Mouse (Mus musculus) intestine, embryonic 15.5 days (tissue): ENCODE measurements around the gene Asna1. TPM values are rescaled to one million over a fixed set of nuclear protein-coding genes. Genes with fewer than 3 reads are reported as not detected.
A peak's percentile ranks its signal among the peaks of the same experiment; 100 is the strongest.

Experiments
- ATAC-seq: fragments of 200-750 bp; cut with Nextera tagmentation; 2 replicates; pipeline ENCODE4 v1.8.0; 2017; ENCODE audit warnings: moderate TSS enrichment, moderate library complexity
- H3K27ac ChIP-seq: fragments of 300-500 bp; sonication (generic); 2 replicates; pipeline ENCODE4 v1.5.1; 2015; ENCODE audit warnings: mild to moderate bottlenecking, inconsistent platforms
- H3K27me3 ChIP-seq: fragments of 300-500 bp; sonication (generic); replicated peaks from 2 replicates; pipeline ENCODE4 v1.6.1; 2015; ENCODE audit warnings: inconsistent platforms
- H3K36me3 ChIP-seq: fragments of 300-500 bp; sonication (generic); 2 replicates; pipeline ENCODE4 v1.6.1; 2015; ENCODE audit warnings: inconsistent platforms
- H3K4me1 ChIP-seq: fragments of 300-500 bp; sonication (generic); replicated peaks from 2 replicates; pipeline ENCODE4 v1.6.1; 2015; ENCODE audit warnings: inconsistent platforms
- H3K4me2 ChIP-seq: fragments of 300-500 bp; sonication (generic); replicated peaks from 2 replicates; pipeline ENCODE4 v1.6.1; 2015; ENCODE audit warnings: mild to moderate bottlenecking, inconsistent platforms
- H3K4me3 ChIP-seq: fragments of 300-500 bp; sonication (generic); replicated peaks from 2 replicates; pipeline ENCODE4 v1.5.1; 2015; ENCODE audit warnings: inconsistent platforms
- H3K9ac ChIP-seq: fragments of 300-500 bp; sonication (generic); 2 replicates; pipeline ENCODE4 v1.6.1; 2015; ENCODE audit warnings: inconsistent platforms
- H3K9me3 ChIP-seq: fragments of 300-500 bp; sonication (generic); 2 replicates; pipeline ENCODE4 v1.6.1; 2016; ENCODE audit warnings: inconsistent platforms
- WGBS: fragments of 180-500 bp; shearing (Covaris S2); methylation state at CpG from one replicate; pipeline ENCODE4 v1.1.7; 2015; 5-methylcytosine and 5-hydroxymethylcytosine counted together
- polyA plus RNA-seq: library from polyadenylated mRNA; unstranded; fragments of >200 nt; fragmentation: Nextera tagmentation; extraction: Ambion mirVana; gene quantifications from 2 replicates; pipeline ENCODE4 v1.2.1, GENCODE M21; 2015

Gene Asna1
- polyA plus RNA-seq, 1 experiment from 2014 or later = 125 TPM

DNA sequence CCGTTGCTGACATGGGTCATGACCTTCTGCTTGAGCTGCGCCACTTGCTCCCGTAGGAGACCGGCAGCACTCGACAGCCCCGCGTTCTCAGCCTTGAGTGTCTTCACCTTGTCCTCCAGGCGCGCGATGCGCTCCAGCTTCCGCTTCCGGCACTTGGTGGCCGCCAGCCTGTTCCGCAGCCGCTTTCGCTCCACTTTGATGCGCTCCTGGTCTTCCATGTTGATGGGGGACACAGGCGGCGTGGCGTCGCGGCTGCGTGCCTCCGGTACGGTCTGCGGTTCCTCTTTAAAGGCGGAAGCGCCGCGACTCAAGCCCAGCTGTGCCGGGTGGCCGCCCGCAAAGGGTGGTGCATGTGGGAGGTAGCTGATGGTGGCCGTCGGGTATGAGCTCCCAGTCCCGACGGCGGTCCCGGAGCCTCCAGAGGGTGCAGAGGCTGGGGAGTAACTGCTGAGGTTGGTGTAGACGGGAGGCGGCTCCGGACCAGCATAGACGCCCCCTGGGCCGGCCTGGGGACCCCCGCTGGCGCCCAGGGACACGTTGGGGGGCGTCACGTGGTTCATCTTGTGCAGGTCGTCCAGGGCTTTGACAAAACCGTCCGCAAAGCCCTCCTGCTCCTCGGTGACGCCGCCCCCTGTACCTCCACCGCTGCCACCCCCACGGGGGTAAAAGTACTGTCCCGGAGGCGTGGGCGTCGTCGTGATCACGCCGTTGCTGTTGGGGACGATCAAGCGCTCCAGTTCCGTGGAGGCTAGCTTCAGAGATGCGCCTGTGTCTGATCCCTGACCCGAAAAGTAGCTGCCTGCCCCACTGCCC, 47.4 kb downstream of the Asna1 start:
- no peak for ATAC-seq
- under 1% methylated on average over 70 of the region's 70 CpGs for WGBS
- peak overlapping the region; percentile 58 for H3K4me3 ChIP-seq
- H3K9me3 ChIP-seq = no peaks in the 10 kb centered on the region
- peak overlapping the region; percentile 89 for H3K4me2 ChIP-seq
- H3K27ac ChIP-seq = peak overlapping the region; percentile 90
- 0 out of 2 replicates have a peak, but pooled peaks cover 5% of the 10 kb centered on the region for H3K36me3 ChIP-seq
- H3K4me1 ChIP-seq = peaks cover 61% of the 10 kb centered on the region
- no peaks in the 10 kb centered on the region for H3K27me3 ChIP-seq
- H3K9ac ChIP-seq = peak overlapping the region; percentile 67

GRCm38 (mm10) chr8:84976763-84977434, 48.2 kb downstream of the Asna1 start:
- H3K9ac ChIP-seq = peak overlapping the region; percentile 67
- peak overlapping the region; percentile 89 for H3K4me2 ChIP-seq
- WGBS = 3% methylated on average over 25 of the region's 25 CpGs
- no peak for ATAC-seq
- H3K27ac ChIP-seq = peak overlapping the region; percentile 90
- no peaks in the 10 kb centered on the region for H3K9me3 ChIP-seq
- no peaks in the 10 kb centered on the region for H3K27me3 ChIP-seq
- peak overlapping the region; percentile 58 for H3K4me3 ChIP-seq
- peaks cover 7% of the 10 kb centered on the region; the same call in 1 of the 2 replicates for H3K36me3 ChIP-seq
- H3K4me1 ChIP-seq = peaks cover 53% of the 10 kb centered on the region

- H3K4me1 ChIP-seq = peaks cover 48% of the 10 kb centered on the region
These were observed 48.9 kb downstream of the Asna1 start for GRCm38 (mm10) chr8:84976031-84976762.

DNA sequence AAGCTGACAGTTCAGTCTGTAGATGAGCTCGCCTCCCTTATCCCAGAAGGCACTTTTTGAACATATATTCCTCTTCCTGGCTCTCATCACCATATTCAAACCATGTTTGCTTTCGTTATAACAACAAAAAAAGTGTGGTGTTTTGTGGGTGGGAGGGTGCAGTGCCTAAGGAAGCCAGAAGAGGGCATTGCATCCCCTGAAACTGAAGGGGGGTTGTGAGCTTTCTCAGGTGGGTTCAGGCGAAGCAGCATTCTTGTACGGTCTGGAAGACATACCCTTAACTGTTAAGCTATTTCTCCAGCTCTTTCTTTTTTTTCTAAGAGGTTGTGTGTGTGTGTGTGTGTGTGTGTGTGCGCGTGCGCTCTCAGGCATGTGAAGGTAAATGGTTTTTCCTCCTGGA, 49.6 kb downstream of the Asna1 start:
- H3K4me3 ChIP-seq = peak overlapping the region; percentile 58; the same call in 1 of the 2 replicates
- 34% methylated on average over 7 of the region's 7 CpGs for WGBS

More at GRCm38 (mm10) chr8:84976031-84976762, 48.9 kb downstream of the Asna1 start:
- under 1% methylated on average over 61 of the region's 61 CpGs for WGBS
- Histone ChIP-seq H3K36me3 (peaks cover 14% of the 10 kb centered on the region; the same call in 1 of the 2 replicates), H3K27ac (peak overlapping the region; percentile 90), H3K4me3 (peak overlapping the region; percentile 58), H3K9ac (peak overlapping the region; percentile 67), H3K9me3 (no peaks in the 10 kb centered on the region), H3K4me2 (peak overlapping the region; percentile 89), H3K27me3 (no peaks in the 10 kb centered on the region)
- peak; percentile 78 for ATAC-seq

DNA sequence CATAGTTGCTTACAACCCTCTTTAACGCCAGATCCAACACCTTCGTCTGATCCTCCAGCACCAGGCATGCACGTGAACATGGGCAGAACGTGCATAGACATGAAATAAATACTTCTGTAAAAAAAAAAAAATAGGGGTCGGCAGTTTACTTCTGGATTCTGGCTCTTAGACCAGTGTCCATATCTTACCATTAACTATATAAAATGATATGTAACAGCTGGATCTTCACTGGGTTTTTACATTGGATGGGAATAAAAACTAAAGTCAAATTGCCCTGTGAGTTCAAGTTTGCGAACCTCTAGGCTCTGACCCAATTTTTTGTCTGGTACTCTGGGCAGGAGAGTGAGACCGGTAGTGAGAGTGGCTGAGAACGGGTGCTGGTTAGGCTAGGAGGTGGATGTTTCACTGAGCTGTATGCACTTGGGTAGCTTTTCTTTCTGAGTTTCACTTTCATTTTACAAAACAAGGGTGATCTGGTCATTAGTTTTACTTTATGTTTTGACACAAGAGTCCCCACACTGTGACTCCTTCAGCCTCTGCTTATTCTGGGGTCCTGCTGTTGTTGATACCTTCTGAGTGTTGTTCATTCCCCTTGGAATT, 50.4 kb downstream of the Asna1 start:
- H3K36me3 ChIP-seq = peaks cover 19% of the 10 kb centered on the region; the same call in 1 of the 2 replicates
- no peak overlapping the region for H3K4me2 ChIP-seq
- no peak overlapping the region for H3K9ac ChIP-seq
- ATAC-seq = no peak
- H3K4me1 ChIP-seq = peaks cover 41% of the 10 kb centered on the region
- H3K27ac ChIP-seq = no peak overlapping the region
- 78% methylated on average over 8 of the region's 8 CpGs for WGBS
- H3K4me3 ChIP-seq = no peak overlapping the region
- H3K27me3 ChIP-seq = no peaks in the 10 kb centered on the region
- H3K9me3 ChIP-seq = no peaks in the 10 kb centered on the region

More for the DNA sequence above, 49.6 kb downstream of the Asna1 start:
- H3K36me3 ChIP-seq = peaks cover 19% of the 10 kb centered on the region; the same call in 1 of the 2 replicates
- H3K27me3 ChIP-seq = no peaks in the 10 kb centered on the region
- peaks cover 48% of the 10 kb centered on the region for H3K4me1 ChIP-seq
- no peak for ATAC-seq
- H3K9me3 ChIP-seq = no peaks in the 10 kb centered on the region
- no peak overlapping the region for H3K9ac ChIP-seq
- H3K4me2 ChIP-seq = peak overlapping the region; percentile 89
- H3K27ac ChIP-seq = 0 out of 2 replicates have a peak overlapping the region, but pooled peaks have one; percentile 90

GRCm38 (mm10) chr8:84973803-84974542, 51.1 kb downstream of the Asna1 start:
- H3K4me2 ChIP-seq = no peak overlapping the region
- peaks cover 19% of the 10 kb centered on the region; the same call in 1 of the 2 replicates for H3K36me3 ChIP-seq
- H3K27ac ChIP-seq = no peak overlapping the region
- H3K9ac ChIP-seq = no peak overlapping the region
- H3K4me1 ChIP-seq = peaks cover 34% of the 10 kb centered on the region
- no peaks in the 10 kb centered on the region for H3K27me3 ChIP-seq
- no peaks in the 10 kb centered on the region for H3K9me3 ChIP-seq
- 52% methylated on average over 4 of the region's 4 CpGs for WGBS
- H3K4me3 ChIP-seq = no peak overlapping the region
- no peak for ATAC-seq

DNA sequence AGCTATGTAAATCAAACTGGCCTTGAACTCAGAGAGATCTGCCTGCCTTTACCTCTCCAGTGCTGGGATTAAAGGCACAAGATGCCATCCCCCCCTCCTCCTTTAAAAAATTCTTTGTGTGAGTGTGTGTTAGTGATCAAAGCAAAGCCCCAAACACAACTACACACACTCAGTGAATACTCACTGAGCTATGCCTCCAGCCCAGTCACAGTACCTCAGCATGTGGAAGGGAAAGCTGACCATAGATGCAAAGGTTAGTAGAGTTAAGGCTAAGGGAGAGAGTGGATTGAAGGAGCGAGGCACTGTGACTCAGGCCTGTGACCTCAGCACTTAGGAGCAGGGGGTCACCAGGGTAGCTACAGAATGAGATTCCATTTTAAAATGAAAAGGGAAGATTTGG, 52.0 kb downstream of the Asna1 start:
- Histone ChIP-seq H3K4me1 (peaks cover 33% of the 10 kb centered on the region), H3K36me3 (peaks cover 19% of the 10 kb centered on the region; the same call in 1 of the 2 replicates), H3K27ac (no peak overlapping the region), H3K4me3 (no peak overlapping the region), H3K27me3 (no peaks in the 10 kb centered on the region), H3K4me2 (no peak overlapping the region), H3K9ac (no peak overlapping the region), H3K9me3 (no peaks in the 10 kb centered on the region)
- 100% methylated on average over 1 of the region's 1 CpGs for WGBS
- ATAC-seq = no peak

- Histone ChIP-seq H3K4me3 (peak overlapping the region; percentile 70), H3K4me2 (peak overlapping the region; percentile 81), H3K4me1 (peaks cover 25% of the 10 kb centered on the region), H3K27me3 (no peaks in the 10 kb centered on the region), H3K9ac (peak overlapping the region; percentile 94; the same call in 1 of the 2 replicates), H3K36me3 (peaks cover 19% of the 10 kb centered on the region; the same call in 1 of the 2 replicates), H3K27ac (no peak overlapping the region), H3K9me3 (no peaks in the 10 kb centered on the region)
- no peak for ATAC-seq
- WGBS = 58% methylated on average over 5 of the region's 5 CpGs
These were observed 54.2 kb downstream of the Asna1 start for GRCm38 (mm10) chr8:84970913-84971312.

DNA sequence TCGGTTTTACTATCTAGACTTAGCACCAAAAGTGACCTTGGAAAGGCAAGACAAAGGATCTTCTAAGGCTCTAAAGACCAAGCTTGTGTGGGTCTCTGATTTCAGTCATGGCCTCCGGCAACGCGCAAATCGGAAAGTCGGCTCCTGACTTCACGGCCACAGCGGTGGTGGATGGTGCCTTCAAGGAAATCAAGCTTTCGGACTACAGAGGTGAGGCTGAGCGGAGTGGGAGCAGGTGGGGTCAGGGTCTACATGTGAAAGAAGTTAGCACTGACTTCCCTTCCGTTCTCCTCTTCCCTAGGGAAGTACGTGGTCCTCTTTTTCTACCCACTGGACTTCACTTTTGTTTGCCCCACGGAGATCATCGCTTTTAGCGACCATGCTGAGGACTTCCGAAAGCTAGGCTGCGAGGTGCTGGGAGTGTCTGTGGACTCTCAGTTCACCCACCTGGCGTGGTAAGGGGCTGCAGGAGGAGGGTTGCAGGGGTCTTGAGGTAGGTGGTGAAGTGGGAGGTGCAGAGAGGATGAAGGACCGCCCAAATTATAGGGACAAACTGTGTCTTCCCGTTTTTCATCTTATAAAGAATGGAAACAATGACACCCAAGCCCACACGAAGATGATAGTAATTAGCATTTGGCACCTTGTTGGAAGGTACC, 54.8 kb downstream of the Asna1 start:
- H3K4me1 ChIP-seq = peaks cover 24% of the 10 kb centered on the region
- H3K36me3 ChIP-seq = peaks cover 19% of the 10 kb centered on the region; the same call in 1 of the 2 replicates
- no peaks in the 10 kb centered on the region for H3K27me3 ChIP-seq
- peak overlapping the region; percentile 94 for H3K9ac ChIP-seq
- WGBS = 6% methylated on average over 21 of the region's 21 CpGs
- H3K4me3 ChIP-seq = peak overlapping the region; percentile 70
- no peaks in the 10 kb centered on the region for H3K9me3 ChIP-seq
- H3K4me2 ChIP-seq = peak overlapping the region; percentile 81
- no peak for ATAC-seq
- H3K27ac ChIP-seq = peak overlapping the region; percentile 89

DNA sequence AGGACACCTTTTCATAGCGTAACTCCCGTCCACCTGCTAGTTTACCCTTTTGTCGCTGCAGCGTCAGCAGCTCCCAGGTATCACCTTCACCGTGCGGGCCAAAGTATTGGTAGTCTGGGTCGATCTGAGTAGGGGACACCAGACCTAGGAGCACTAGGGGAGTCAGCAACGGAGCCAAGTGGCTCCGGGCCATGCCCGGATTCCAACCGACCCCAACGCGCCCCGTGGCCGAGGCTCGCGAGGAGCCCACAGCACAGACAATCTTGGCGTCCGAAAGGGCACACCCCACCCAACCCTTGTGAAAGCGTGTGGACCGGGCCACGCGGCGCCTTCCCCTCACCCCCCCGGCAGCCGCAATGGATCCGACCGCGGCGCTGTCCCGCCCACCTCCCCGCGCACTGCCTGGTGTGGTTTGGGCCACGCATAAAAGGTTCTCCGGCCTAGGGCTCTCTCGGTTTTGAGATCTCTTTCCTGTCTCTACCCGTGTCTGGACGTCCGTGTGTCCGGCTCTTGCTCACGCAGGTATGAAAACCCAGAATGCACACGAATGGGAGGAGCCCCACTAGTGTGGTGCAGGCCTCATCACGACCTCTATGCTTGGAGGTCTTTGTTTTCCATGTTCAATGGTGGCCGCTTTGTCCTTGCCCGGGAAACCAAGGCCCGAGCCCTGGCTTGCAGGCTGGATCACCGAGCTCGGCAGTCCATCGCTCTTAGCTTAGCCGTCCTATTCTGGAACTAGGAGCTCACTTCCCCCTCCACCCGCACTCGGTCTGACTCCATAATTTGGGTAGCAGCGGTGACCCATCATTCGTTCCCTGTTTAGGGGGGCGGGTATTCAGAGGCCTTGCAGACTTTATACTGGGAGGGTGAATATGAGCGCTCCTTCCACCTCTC, 55.6 kb downstream of the Asna1 start, which contains the start of the genes Gm49661, Prdx2 and Rnaseh2a:
Gm49661 (minus strand) TSS at position 193 of the 894 bp plus-strand sequence.
Prdx2 (plus strand) TSS at position 347 of the 894 bp plus-strand sequence.
Rnaseh2a (minus strand) TSS at position 527 of the 894 bp plus-strand sequence.
- Histone ChIP-seq H3K4me3 (peak within 1 kb of the TSS; percentile 70), H3K4me1 (peaks cover 29% of the 10 kb centered on the region), H3K9me3 (no peaks in the 10 kb centered on the region), H3K9ac (peak within 1 kb of the TSS; percentile 94), H3K4me2 (peak within 1 kb of the TSS; percentile 81), H3K36me3 (peaks cover 19% of the 10 kb centered on the region; the same call in 1 of the 2 replicates), H3K27ac (peak within 1 kb of the TSS; percentile 89), H3K27me3 (no peaks in the 10 kb centered on the region)
- WGBS = under 1% methylated on average over 56 of the region's 56 CpGs
- ATAC-seq = peak; percentile 82
